17 mouse cellular contexts compared by ENCODE assay signal in genomic region chr10:61226784-61227396, GRCm38 (mm10). TPM values are rescaled to one million over a fixed set of nuclear protein-coding genes. Genes with fewer than 3 reads are reported as not detected.
DNase-seq lines count a peak whose midpoint lies in the region; ATAC-seq and TF ChIP-seq lines count a peak whose summit lies in the region.
"Had no signal": no experiment of that assay in that cellular context is flagged by ENCODE, and none has a peak within 500 bp of the region (broad histone marks: within the 10 kb centered on the region; RNA-seq: fewer than 3 reads in every experiment).

No protein-coding gene starts in this region.

- no peaks in the 10 kb centered on the region for H3K9me3 ChIP-seq in heart, embryonic 10.5 days
- H3K9me3 ChIP-seq in hindbrain, postnatal 0 days (ENCODE audit: low read length) = no peaks in the 10 kb centered on the region
- no peaks in the 10 kb centered on the region for H3K9me3 ChIP-seq in hindbrain, embryonic 14.5 days (ENCODE audit: control insufficient read depth, low read length)
- no peaks in the 10 kb centered on the region for H3K9me3 ChIP-seq in midbrain, postnatal 0 days (ENCODE audit: low read length)
- no peaks in the 10 kb centered on the region for H3K9me3 ChIP-seq in midbrain, embryonic 16.5 days (replicated peaks; ENCODE audit: control insufficient read depth, low read length, poor library complexity, severe bottlenecking)
- H3K9me3 ChIP-seq: forebrain, embryonic 12.5 days; limb, embryonic 12.5 days; lung, embryonic 15.5 days; neural tube, embryonic 13.5 days had no signal

- H3K9ac ChIP-seq in hindbrain, postnatal 0 days (replicated peaks; ENCODE audit: low read length) = no peak overlapping the region
- H3K9ac ChIP-seq in hindbrain, embryonic 14.5 days = no peak overlapping the region
- H3K9ac ChIP-seq in midbrain, postnatal 0 days (replicated peaks; ENCODE audit: low read length, poor library complexity, severe bottlenecking) = no peak overlapping the region
- H3K9ac ChIP-seq in midbrain, embryonic 16.5 days (ENCODE audit: low read depth, low read length) = no peak overlapping the region
- H3K9ac ChIP-seq: forebrain, embryonic 12.5 days; limb, embryonic 12.5 days; lung, embryonic 15.5 days; neural tube, embryonic 13.5 days had no signal

- no peak for TF ChIP-seq CTCF in hindbrain, postnatal 0 days (IDR thresholded peaks at IDR 0.05; ENCODE audit: low read depth)
- no peak for TF ChIP-seq CTCF in midbrain, postnatal 0 days (IDR thresholded peaks at IDR 0.05)

- H3K27ac ChIP-seq in heart, embryonic 10.5 days = no peak overlapping the region
- no peak overlapping the region for H3K27ac ChIP-seq in hindbrain, postnatal 0 days
- no peak overlapping the region for H3K27ac ChIP-seq in hindbrain, embryonic 14.5 days
- H3K27ac ChIP-seq in midbrain, postnatal 0 days (ENCODE audit: low read depth, low read length) = no peak overlapping the region
- H3K27ac ChIP-seq in midbrain, embryonic 16.5 days (ENCODE audit: low read length) = no peak overlapping the region
- H3K27ac ChIP-seq: forebrain, embryonic 12.5 days; limb, embryonic 12.5 days; lung, embryonic 15.5 days; neural tube, embryonic 13.5 days had no signal

- H3K4me3 ChIP-seq in heart, embryonic 10.5 days = no peak overlapping the region
- no peak overlapping the region for H3K4me3 ChIP-seq in hindbrain, postnatal 0 days (ENCODE audit: low read length)
- H3K4me3 ChIP-seq in hindbrain, embryonic 14.5 days (replicated peaks; ENCODE audit: low read length) = no peak overlapping the region
- no peak overlapping the region for H3K4me3 ChIP-seq in midbrain, postnatal 0 days (ENCODE audit: low read depth, low read length)
- H3K4me3 ChIP-seq in midbrain, embryonic 16.5 days (ENCODE audit: low read depth, low read length) = no peak overlapping the region
- H3K4me3 ChIP-seq: forebrain, embryonic 12.5 days; limb, embryonic 12.5 days; lung, embryonic 15.5 days; neural tube, embryonic 13.5 days had no signal

- H3K4me2 ChIP-seq in hindbrain, postnatal 0 days (ENCODE audit: low read depth, low read length) = no peak overlapping the region
- H3K4me2 ChIP-seq in hindbrain, embryonic 14.5 days (replicated peaks) = no peak overlapping the region
- no peak overlapping the region for H3K4me2 ChIP-seq in midbrain, postnatal 0 days (ENCODE audit: low read depth, low read length, poor library complexity, severe bottlenecking)
- H3K4me2 ChIP-seq in midbrain, embryonic 16.5 days (ENCODE audit: low read length) = no peak overlapping the region
- H3K4me2 ChIP-seq: forebrain, embryonic 12.5 days; limb, embryonic 12.5 days; lung, embryonic 15.5 days; neural tube, embryonic 13.5 days had no signal

- peaks cover 8% of the 10 kb centered on the region for H3K4me1 ChIP-seq in heart, embryonic 10.5 days
- no peaks in the 10 kb centered on the region for H3K4me1 ChIP-seq in hindbrain, postnatal 0 days (ENCODE audit: insufficient read depth, low read length)
- H3K4me1 ChIP-seq in hindbrain, embryonic 14.5 days (replicated peaks; ENCODE audit: control insufficient read depth, insufficient read depth, low read length) = no peaks in the 10 kb centered on the region
- H3K4me1 ChIP-seq in midbrain, postnatal 0 days (ENCODE audit: insufficient read depth, low read length) = no peaks in the 10 kb centered on the region
- no peaks in the 10 kb centered on the region for H3K4me1 ChIP-seq in midbrain, embryonic 16.5 days (ENCODE audit: control insufficient read depth, insufficient read depth, low read length)
- H3K4me1 ChIP-seq: forebrain, embryonic 12.5 days; limb, embryonic 12.5 days; lung, embryonic 15.5 days; neural tube, embryonic 13.5 days had no signal

- H3K36me3 ChIP-seq in heart, embryonic 10.5 days = no peaks in the 10 kb centered on the region
- no peaks in the 10 kb centered on the region for H3K36me3 ChIP-seq in hindbrain, postnatal 0 days (ENCODE audit: insufficient read depth, low read length)
- H3K36me3 ChIP-seq in hindbrain, embryonic 14.5 days (replicated peaks; ENCODE audit: control insufficient read depth, insufficient read depth) = no peaks in the 10 kb centered on the region
- H3K36me3 ChIP-seq in midbrain, postnatal 0 days (ENCODE audit: insufficient read depth, low read length) = no peaks in the 10 kb centered on the region
- no peaks in the 10 kb centered on the region for H3K36me3 ChIP-seq in midbrain, embryonic 16.5 days (ENCODE audit: control insufficient read depth, insufficient read depth, low read length)
- H3K36me3 ChIP-seq: forebrain, embryonic 12.5 days; G1E; limb, embryonic 12.5 days; lung, embryonic 15.5 days; neural tube, embryonic 13.5 days had no signal

- ATAC-seq in hindbrain, postnatal 0 days = peak; percentile 64
- no peak for ATAC-seq in hindbrain, embryonic 14.5 days (ENCODE audit: low FRiP score)
- ATAC-seq in midbrain, postnatal 0 days (ENCODE audit: low FRiP score) = no peak; the same call in 1 of the 2 replicates
- no peak for ATAC-seq in midbrain, embryonic 16.5 days

- H3K27me3 ChIP-seq in heart, embryonic 10.5 days (ENCODE audit: insufficient read depth, poor library complexity, severe bottlenecking) = peaks cover 40% of the 10 kb centered on the region
- no peaks in the 10 kb centered on the region for H3K27me3 ChIP-seq in hindbrain, postnatal 0 days (ENCODE audit: insufficient read depth, low read length)
- no peaks in the 10 kb centered on the region for H3K27me3 ChIP-seq in hindbrain, embryonic 14.5 days (ENCODE audit: control insufficient read depth, insufficient read depth, low read length)
- no peaks in the 10 kb centered on the region for H3K27me3 ChIP-seq in midbrain, postnatal 0 days (ENCODE audit: insufficient read depth, low read length)
- H3K27me3 ChIP-seq in midbrain, embryonic 16.5 days (ENCODE audit: control insufficient read depth, insufficient read depth, low read depth, low read length) = no peaks in the 10 kb centered on the region
- H3K27me3 ChIP-seq: forebrain, embryonic 12.5 days; limb, embryonic 12.5 days; lung, embryonic 15.5 days; neural tube, embryonic 13.5 days had no signal

- 39% methylated on average over 4 of the region's 4 CpGs for WGBS in heart, embryonic 10.5 days
- 44% methylated on average over 4 of the region's 4 CpGs for WGBS in hindbrain, postnatal 0 days
- WGBS in hindbrain, embryonic 14.5 days = 69% methylated on average over 4 of the region's 4 CpGs
- WGBS in midbrain, postnatal 0 days = 65% methylated on average over 4 of the region's 4 CpGs
- WGBS in midbrain, embryonic 16.5 days = 69% methylated on average over 4 of the region's 4 CpGs

- DNase-seq in heart, embryonic 10.5 days (ENCODE audit: low spot score) = peak; percentile 85
- DNase-seq in heart, adult 8-10 months (ENCODE audit: low spot score) = no peak
- DNase-seq in hindbrain, postnatal 0 days (ENCODE audit: low spot score) = peak; percentile 61
- DNase-seq in hindbrain, embryonic 14.5 days (ENCODE audit: low spot score) = no peak
- peak; percentile 72 for DNase-seq in midbrain, postnatal 0 days (ENCODE audit: low spot score)
- DNase-seq in spleen, adult 12 weeks (ENCODE audit: low spot score) = no peak
- DNase-seq in Muller cell, postnatal 12 days (ENCODE audit: inconsistent ontology term) = no peak
- DNase-seq: B cell, adult 2 months; kidney, postnatal 25 days; midbrain, embryonic 14.5 days; thymus, adult 2 months had no signal

RNA-seq across cellular contexts. Expression of gene Adamts14, which starts 46.3 kb away (rescaled TPM):
- polyA plus RNA-seq in heart, embryonic 10.5 days (2016; fragmentation: Nextera tagmentation; extraction: Ambion mirVana) = 0.74 and 0.90 TPM in 2 replicates
- 1 to 10 TPM in 2 of 4 experiments, under 1 TPM in 2; 0.69 to 1.3 (median 0.96) TPM for total RNA-seq in heart, adult 8-10 months (2022)
- 1.5 and 1.8 TPM in 2 replicates for total RNA-seq in hindbrain, postnatal 0 days (2014; rRNA removed)
- 0.36 and 0.37 TPM in 2 replicates for polyA plus RNA-seq in hindbrain, postnatal 0 days (2015; fragmentation: Nextera tagmentation; extraction: Ambion mirVana)
- polyA plus RNA-seq in hindbrain, embryonic 14.5 days (2014; fragmentation: Nextera tagmentation; extraction: Ambion mirVana) = 0.27 and 0.36 TPM in 2 replicates
- 1.1 and 1.6 TPM in 2 replicates for total RNA-seq in midbrain, postnatal 0 days (2014; rRNA removed)
- polyA plus RNA-seq in midbrain, postnatal 0 days (2015; fragmentation: Nextera tagmentation; extraction: Ambion mirVana) = 0.27 and 0.31 TPM in 2 replicates
- 0.24 and 0.29 TPM in 2 replicates for polyA plus RNA-seq in midbrain, embryonic 16.5 days (2015; fragmentation: Nextera tagmentation; extraction: Ambion mirVana)
- total RNA-seq: G1E had no signal
- polyA plus RNA-seq: G1E had no signal

RNA-seq across cellular contexts. Expression of gene Tbata, which starts 55.1 kb away (rescaled TPM):
- not detected in 2 replicates for polyA plus RNA-seq in heart, embryonic 10.5 days (2016; fragmentation: Nextera tagmentation; extraction: Ambion mirVana)
- total RNA-seq in heart, adult 8-10 months (2022) = not detected
- total RNA-seq in hindbrain, postnatal 0 days (2014; rRNA removed) = 1.5 and 1.6 TPM in 2 replicates
- 4.8 and 6.2 TPM in 2 replicates for polyA plus RNA-seq in hindbrain, postnatal 0 days (2015; fragmentation: Nextera tagmentation; extraction: Ambion mirVana)
- not detected in 2 replicates for polyA plus RNA-seq in hindbrain, embryonic 14.5 days (2014; fragmentation: Nextera tagmentation; extraction: Ambion mirVana)
- 0.11 TPM in 1 of 2 replicates, not detected in the other for total RNA-seq in midbrain, postnatal 0 days (2014; rRNA removed)
- 0.11 TPM in 1 of 2 replicates, not detected in the other for polyA plus RNA-seq in midbrain, postnatal 0 days (2015; fragmentation: Nextera tagmentation; extraction: Ambion mirVana)
- polyA plus RNA-seq in midbrain, embryonic 16.5 days (2015; fragmentation: Nextera tagmentation; extraction: Ambion mirVana) = 0.16 TPM in 1 of 2 replicates, not detected in the other
- total RNA-seq: G1E had no signal
- polyA plus RNA-seq: G1E; limb, embryonic 12.5 days; midbrain, embryonic 14.5 days had no signal

Comparison
In these comparisons a context has a peak if more than half of its experiments do, and no peak if none do; other contexts are left out.
1. DNase-seq: peak in heart, embryonic 10.5 days (single experiment), hindbrain, postnatal 0 days (single experiment) and midbrain, postnatal 0 days (single experiment); none in heart, adult 8-10 months (single experiment), hindbrain, embryonic 14.5 days (single experiment), spleen, adult 12 weeks (single experiment) and Muller cell, postnatal 12 days (single experiment).